Mouse (Mus musculus) yolk sac, embryonic 10.5 days (tissue): ENCODE measurements at regions not wholly inside any gene's neighbourhood (a gene's known extent, or its start where the extent isn't known, plus 50 kb on each side); places are given as distances from the start of the nearest gene placed in this dataset.
"Not testable (repeated sequence)": the region's sequence is repeated elsewhere in the genome, so short reads cannot be mapped to it uniquely, and the experiment has no call there.

Experiments
- DNase-seq: peaks from one replicate; pipeline ENCODE4 v3.0.0-alpha.2; 2017; ENCODE audit warnings: low spot score

GRCm38 (mm10) chr12:8070788-8071187, 93.3 kb downstream of the Apob start:
- no peak for DNase-seq

GRCm38 (mm10) chr12:8071286-8071685, 93.8 kb downstream of the Apob start:
- no peak for DNase-seq

DNA sequence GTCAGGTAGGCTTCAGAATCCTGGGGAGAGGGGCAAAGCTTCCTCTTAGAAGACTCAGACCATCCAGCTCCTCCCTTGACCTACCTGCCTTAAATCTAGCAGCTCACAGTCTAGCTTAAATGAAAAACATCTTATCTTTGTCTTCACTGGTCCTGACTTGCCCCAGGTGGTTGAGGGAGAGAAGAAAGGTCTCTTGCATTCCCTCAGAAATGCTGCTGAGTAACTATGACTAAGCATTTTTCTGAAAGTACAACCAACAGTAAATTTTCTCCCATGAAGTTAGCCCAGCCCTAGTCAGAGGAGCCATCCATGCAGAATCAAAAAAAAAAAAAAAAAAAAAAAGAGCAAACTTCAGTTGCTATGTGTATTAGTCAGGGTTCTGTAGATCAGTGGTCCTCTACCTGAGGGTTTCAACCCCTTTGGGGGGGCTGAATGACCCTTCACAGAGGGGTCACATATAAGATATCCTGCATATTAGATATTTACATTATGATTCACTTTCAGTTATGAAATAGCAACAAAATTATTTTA, 98.6 kb downstream of the Apob start:
- DNase-seq, result no peak

- DNase-seq, result no peak
Measured at GRCm38 (mm10) chr12:8077346-8077745, 99.9 kb downstream of the Apob start.

GRCm38 (mm10) chr12:8078046-8078445, 100.6 kb downstream of the Apob start:
- no peak for DNase-seq

DNA sequence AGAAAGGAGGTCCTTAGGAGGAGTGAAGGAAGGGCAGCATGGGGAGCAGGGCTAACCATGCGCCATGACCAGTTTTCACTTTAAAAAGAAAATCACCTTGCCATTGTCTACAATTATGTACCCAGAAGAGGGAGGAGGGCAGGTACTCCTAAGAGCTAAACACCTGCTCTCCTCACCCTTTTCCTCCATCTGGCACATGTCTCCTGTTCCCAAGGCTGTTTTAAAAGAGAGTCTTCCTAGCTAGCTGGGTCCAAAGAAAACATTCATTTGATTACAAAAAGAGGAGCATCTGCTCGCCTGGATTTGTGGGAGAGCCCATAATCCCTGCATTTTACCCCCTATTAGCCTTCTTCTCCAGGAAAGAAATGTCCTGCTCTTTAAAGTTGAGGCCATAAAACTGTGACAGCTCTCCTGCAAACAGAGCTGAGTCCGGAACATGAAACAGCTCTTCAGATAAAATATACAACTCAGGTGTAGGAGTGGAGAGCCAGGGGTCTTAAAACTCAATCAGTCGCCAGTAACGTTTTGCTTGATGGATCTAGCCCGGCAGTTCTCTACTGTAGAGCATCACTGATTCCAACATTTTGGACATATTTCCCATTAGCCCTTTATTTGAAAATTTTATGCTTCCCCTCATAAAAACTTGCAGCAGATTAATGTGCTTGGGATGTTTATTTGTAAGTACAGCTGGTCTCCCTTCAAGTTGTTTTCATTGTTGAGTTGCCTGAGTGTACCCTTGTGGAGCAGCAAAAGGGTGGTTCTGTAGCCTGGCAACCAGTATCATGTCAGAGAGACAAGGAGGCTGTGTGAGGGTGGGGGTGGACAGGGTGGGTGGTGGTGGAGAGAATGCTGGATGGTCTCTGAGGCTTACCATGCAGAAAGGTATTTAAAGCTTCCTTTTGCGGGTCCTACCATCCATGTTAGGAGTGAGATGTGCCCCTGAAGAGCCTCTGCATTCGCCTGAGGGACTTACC, 105.5 kb downstream of the Apob start:
- no peak for DNase-seq

DNA sequence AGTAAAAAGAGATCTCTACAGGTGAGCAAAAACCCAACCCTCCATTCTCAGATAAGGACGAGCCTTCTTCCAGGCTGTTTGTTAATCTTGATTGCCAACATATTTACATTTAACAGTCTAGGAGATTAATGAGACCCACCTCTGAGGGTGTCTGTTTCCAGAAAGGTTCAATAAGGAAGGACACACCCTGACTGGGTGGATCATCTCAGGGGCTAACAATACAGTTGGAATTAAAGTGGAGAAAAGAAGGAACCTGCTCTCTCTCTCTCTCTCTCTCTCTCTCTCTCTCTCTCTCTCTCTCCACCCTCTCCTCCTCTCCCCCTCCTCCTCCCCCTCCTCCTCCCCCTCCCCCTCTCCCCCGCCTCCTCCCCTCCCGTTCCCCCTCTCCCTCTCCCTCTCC, 110.5 kb downstream of the Apob start:
- no peak for DNase-seq

GRCm38 (mm10) chr12:8089423-8090278, 112.2 kb downstream of the Apob start:
- no peak for DNase-seq

DNA sequence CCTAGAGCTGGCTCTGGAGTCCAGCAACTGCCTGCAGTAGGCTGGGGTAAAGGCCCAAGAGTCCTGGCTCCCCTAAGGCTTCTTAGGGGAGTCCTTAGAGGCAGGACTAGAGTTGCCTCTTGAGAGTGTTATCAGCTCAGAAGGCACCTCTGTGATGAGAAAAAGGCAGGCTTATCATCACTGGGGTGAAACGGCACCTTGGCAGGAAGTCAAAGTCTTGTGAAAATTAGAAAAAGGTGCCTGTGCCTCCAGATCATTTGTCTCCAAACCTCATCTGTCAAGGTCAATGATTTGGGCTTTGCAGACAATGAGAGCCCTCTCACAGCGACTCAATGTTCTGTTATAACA, 112.8 kb downstream of the Apob start:
- no peak for DNase-seq

GRCm38 (mm10) chr12:8093437-8093836, 114.5 kb upstream of the Ldah start:
- DNase-seq, result no peak

DNA sequence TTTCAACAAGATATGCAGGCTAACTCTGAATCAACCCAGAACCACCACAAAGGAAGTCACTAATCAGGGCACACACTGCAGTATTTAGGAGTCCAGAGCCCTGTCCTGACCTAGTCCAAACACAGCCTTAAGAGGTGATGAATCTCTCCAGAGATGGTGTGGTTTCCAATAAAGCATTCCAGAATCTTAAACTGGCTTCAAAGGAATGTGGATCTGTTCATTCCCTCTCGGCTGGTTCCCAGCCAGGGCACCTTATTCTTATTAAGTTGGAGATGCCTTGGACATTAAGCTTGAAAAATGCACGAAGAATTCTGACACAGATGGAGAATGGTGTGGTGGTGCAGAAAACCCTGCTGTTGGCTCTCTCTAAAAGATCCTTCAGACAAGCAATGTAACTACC, 112.0 kb upstream of the Ldah start:
- no peak for DNase-seq

GRCm38 (mm10) chr12:8098395-8098794, 109.5 kb upstream of the Ldah start:
- DNase-seq, result not testable (repeated sequence)

- DNase-seq, result no peak
Measured at GRCm38 (mm10) chr12:8099114-8099513, 108.8 kb upstream of the Ldah start.

GRCm38 (mm10) chr12:8099821-8100220, 108.1 kb upstream of the Ldah start:
- peak; percentile 23 for DNase-seq

DNA sequence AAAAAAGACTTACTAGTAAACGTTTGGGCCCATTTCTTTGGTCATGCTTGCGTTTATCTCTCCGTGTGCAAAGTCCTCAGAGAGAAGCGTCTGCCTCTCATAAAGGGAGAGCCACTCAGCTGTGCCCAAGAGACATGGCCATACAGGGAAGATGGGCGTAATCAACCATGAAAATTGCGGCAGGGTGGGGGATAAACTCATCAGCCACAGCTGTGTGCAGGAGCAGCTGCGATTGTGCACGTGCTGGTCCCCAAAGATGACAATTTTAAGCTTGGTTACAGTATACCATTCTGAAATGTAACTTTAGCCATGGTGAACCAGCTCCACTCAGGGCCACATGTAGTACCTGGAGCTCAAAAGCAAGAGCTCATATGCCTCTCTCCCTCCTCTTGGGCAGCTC, 106.1 kb upstream of the Ldah start:
- DNase-seq, result no peak

- DNase-seq, result no peak
Measured at GRCm38 (mm10) chr12:8103259-8103658, 104.6 kb upstream of the Ldah start.

DNA sequence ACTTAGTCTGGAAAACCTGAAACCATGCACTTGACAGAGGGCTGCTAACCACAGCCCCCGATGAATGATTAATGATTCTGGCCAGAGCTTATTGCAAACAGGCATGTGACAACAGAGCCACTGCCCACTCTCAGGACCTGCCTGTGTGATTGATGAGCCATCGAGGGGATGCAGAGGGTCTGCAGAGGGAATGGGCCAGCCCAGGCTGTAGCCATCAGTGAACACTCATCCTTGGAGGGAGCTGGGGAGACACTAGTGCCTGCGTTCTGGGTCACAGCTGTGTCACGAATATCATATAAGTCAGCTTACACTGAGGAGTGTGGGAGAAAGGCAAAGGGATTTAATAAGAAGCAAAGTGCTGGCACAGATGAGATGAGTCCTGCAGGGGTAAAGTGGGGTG, 100.8 kb upstream of the Ldah start:
- no peak for DNase-seq

DNA sequence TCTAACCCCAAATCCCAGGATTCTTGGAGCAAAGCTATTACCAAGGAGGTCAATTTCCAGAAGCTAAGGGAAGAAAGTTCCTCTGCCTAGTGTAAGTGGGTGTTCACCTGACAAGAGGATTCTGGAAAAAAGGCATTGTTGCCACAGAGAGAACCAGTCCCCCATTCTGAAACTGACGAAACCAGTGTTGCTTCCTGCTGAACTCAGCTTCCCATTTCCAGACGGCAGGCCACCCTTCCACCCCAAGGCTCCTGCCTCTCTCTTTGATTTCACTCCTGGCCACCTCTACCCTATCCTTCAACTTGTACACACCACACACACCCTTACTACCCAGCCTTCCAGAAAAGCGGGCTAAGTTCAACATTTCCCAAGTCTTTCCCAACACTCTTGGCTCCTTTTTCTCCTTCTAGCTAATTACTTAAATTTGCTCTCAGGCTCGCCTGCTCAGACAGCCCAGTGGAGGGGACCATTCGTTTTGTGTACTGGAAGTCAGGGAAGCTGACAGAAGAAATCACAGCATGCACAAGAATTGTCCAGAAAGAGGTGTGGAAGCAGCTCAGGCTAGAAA, 98.6 kb upstream of the Ldah start:
- no peak for DNase-seq

DNA sequence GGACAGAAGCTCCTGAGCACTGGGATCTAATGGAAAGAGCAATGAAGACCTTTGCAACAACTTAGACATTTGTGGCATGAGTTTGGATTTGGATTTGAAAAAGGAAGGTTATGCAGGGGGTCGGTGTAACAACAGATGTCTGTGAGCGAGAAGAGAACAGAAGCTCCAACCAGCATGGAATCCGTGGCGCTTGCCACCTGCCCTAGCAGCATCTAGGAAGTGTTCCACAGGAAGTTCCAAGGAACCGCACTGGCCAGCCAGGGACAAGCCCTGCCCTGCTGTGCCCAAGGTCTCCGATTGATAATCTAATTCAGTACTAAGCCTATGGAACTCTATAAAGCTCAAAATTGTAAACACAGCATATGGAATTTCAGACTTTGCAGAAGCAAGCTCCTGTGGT, 98.0 kb upstream of the Ldah start:
- no peak for DNase-seq

DNA sequence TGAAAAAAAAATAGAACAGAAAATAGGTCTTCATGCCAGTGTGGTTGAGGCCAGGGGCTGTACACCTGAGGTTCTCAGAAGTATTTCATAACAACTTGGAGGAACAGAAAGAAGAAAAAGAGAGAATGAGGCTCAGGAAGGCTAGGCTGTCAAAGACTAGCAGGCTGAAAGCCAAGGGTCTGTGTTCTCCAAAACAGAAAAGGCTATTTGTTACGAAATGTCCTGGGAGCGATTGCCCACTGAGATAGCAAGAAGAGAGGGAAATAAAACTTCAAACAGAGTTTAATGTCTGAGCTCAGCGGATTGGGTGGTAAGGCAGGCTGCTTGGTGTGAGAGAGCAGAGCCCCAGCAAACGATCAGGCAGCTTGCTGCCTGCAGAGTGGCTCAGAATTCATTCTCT, 97.6 kb upstream of the Ldah start:
- DNase-seq, result no peak

GRCm38 (mm10) chr12:8111484-8111883, 96.4 kb upstream of the Ldah start:
- no peak for DNase-seq

GRCm38 (mm10) chr12:8155566-8155965, 52.3 kb upstream of the Ldah start:
- no peak for DNase-seq
